Mouse (Mus musculus): ENCODE measurements around the gene Otop2.

Gene Otop2

DNA sequence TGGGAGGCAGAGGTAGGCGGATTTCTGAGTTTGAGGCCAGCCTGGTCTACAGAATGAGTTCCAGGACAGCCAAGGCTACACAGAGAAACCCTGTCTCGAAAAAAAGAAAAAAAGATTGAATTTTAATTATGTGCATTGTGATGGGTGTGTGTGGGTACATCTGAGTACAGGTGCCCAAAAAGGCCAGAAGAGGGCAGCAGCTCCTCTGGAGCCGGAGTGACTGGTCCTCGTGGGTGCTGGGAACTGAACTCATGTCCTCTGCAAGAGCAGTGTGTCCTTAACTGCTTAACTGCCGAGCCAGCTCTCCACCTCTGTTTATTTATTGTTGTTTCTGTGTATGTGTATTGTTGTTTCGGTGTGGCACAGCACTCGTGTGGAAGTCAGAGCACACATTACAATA lies 70.9 kb downstream of the Otop2 start:
- no peak for DNase-seq (ENCODE audit: low read depth, low spot score)

DNA sequence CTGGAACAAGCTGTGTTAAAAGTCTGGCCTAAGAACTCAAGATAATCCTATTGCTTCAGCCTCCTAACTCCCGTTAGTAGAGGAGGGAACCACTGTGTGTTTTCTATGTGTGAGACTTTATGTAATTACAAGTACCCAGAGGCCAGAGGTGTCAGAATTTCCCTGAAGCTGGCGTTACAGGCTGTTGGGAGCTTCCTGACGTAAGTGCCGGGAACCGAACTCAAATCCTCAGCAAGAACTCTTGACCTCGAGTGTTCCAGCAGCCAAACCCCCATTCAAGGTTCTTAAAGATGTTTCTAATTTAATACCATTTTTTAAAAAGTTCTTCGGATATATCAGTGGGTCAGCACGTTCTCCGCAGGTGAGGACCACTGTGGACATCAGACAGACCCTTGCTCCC lies 74.3 kb downstream of the Otop2 start:
- no peak for DNase-seq (ENCODE audit: low read depth, low spot score)

All from forelimb bud, embryonic 11.5 days (tissue).